Mouse (Mus musculus): ENCODE data around the gene Krtdap.

- TF ChIP-seq ZC3H11A (IDR thresholded peaks at IDR 0.05; ENCODE audit: borderline replicate concordance, low read depth, low read length), result no peak
- TF ChIP-seq CHD2 (IDR thresholded peaks at IDR 0.05; ENCODE audit: low read depth, low read length), result no peak
- TF ChIP-seq HCFC1 (IDR thresholded peaks at IDR 0.05; ENCODE audit: borderline replicate concordance, insufficient read depth, low read length), result no peak
- TF ChIP-seq ZNF384 (IDR thresholded peaks at IDR 0.05; ENCODE audit: low read depth, low read length), result no peak
- TF ChIP-seq MAFK (IDR thresholded peaks at IDR 0.05; ENCODE audit: insufficient read depth, low read depth, low read length), result no peak
Measured at GRCm38 (mm10) chr7:30820854-30821445, 33.3 kb downstream of the Krtdap start.
